Mouse (Mus musculus) neural tube, embryonic 15.5 days (tissue): ENCODE results near the gene Rere. TPM values are rescaled to one million over a fixed set of nuclear protein-coding genes. Genes with fewer than 3 reads are reported as not detected.
A peak's percentile ranks its signal among the peaks of the same experiment; 100 is the strongest.

Experiments used
- ATAC-seq: fragments of 200-750 bp; cut with Nextera tagmentation; 2 replicates; pipeline ENCODE4 v1.8.0; 2017; ENCODE audit warnings: mild to moderate bottlenecking, moderate TSS enrichment, moderate library complexity; ENCODE audit not compliant: low FRiP score
- H3K27ac ChIP-seq: fragments of 300-500 bp; sonication (generic); replicated peaks from 2 replicates; pipeline ENCODE4 v1.5.1; 2015; ENCODE audit warnings: mild to moderate bottlenecking, inconsistent platforms
- H3K27me3 ChIP-seq: fragments of 300-500 bp; sonication (generic); replicated peaks from 2 replicates; pipeline ENCODE4 v1.6.1; 2015; ENCODE audit warnings: inconsistent platforms
- H3K36me3 ChIP-seq: fragments of 300-500 bp; sonication (generic); 2 replicates; pipeline ENCODE4 v1.6.1; 2015; ENCODE audit warnings: inconsistent platforms
- H3K4me1 ChIP-seq: fragments of 300-500 bp; sonication (generic); 2 replicates; pipeline ENCODE4 v1.6.1; 2015; ENCODE audit warnings: inconsistent platforms
- H3K4me2 ChIP-seq: fragments of 300-500 bp; sonication (generic); 2 replicates; pipeline ENCODE4 v1.6.1; 2015; ENCODE audit warnings: inconsistent platforms, mild to moderate bottlenecking, moderate library complexity
- H3K4me3 ChIP-seq: fragments of 300-500 bp; sonication (generic); replicated peaks from 2 replicates; pipeline ENCODE4 v1.5.1; 2015; ENCODE audit warnings: mild to moderate bottlenecking, inconsistent platforms
- H3K9ac ChIP-seq: fragments of 300-500 bp; sonication (generic); replicated peaks from 2 replicates; pipeline ENCODE4 v1.6.1; 2015; ENCODE audit warnings: mild to moderate bottlenecking, inconsistent platforms
- H3K9me3 ChIP-seq: fragments of 300-500 bp; sonication (generic); replicated peaks from 2 replicates; pipeline ENCODE4 v1.6.1; 2016; ENCODE audit warnings: inconsistent platforms
- WGBS: fragments of 180-500 bp; shearing (Covaris S2); methylation state at CpG from one replicate; pipeline ENCODE4 v1.1.7; 2015; ENCODE audit warnings: mixed read lengths; 5-methylcytosine and 5-hydroxymethylcytosine counted together
- polyA plus RNA-seq: library from polyadenylated mRNA; unstranded; fragments of >200 nt; fragmentation: Nextera tagmentation; extraction: Ambion mirVana; gene quantifications from 2 replicates; pipeline ENCODE4 v1.2.1, GENCODE M21; 2015

Rere gene
- polyA plus RNA-seq, 1 experiment from 2014 or later, result 34.6 TPM

DNA sequence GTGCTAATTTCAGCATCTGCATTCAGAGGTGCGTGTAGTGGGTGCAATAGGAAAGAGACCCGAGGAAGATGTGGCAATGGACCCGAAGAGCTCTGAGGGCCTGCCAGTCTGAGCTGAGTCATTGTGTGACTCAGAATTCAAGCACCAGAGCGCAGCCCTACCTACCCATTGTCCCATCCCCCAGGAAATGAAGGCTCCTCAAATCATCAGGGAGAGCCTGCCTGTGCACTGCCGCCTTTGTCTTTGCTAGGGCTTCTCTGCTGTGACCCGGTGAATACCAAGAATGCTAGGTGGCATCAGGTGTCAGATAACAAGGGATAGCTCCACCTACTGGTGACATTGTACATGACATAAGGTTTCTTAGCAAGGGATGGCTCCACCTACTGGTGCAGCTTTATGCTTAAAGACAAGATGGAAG is 41.5 kb upstream of the Rere start:
- no peak for ATAC-seq
- no peak overlapping the region for H3K9ac ChIP-seq
- H3K27me3 ChIP-seq, result no peaks in the 10 kb centered on the region
- 12% methylated on average over 6 of the region's 6 CpGs for WGBS
- peak overlapping the region; percentile 85 for H3K4me3 ChIP-seq
- H3K36me3 ChIP-seq, result peaks cover 42% of the 10 kb centered on the region
- H3K27ac ChIP-seq, result peak overlapping the region; percentile 42; the same call in 1 of the 2 replicates
- H3K9me3 ChIP-seq, result no peaks in the 10 kb centered on the region
- H3K4me2 ChIP-seq, result peak overlapping the region; percentile 79
- peaks cover 62% of the 10 kb centered on the region for H3K4me1 ChIP-seq

DNA sequence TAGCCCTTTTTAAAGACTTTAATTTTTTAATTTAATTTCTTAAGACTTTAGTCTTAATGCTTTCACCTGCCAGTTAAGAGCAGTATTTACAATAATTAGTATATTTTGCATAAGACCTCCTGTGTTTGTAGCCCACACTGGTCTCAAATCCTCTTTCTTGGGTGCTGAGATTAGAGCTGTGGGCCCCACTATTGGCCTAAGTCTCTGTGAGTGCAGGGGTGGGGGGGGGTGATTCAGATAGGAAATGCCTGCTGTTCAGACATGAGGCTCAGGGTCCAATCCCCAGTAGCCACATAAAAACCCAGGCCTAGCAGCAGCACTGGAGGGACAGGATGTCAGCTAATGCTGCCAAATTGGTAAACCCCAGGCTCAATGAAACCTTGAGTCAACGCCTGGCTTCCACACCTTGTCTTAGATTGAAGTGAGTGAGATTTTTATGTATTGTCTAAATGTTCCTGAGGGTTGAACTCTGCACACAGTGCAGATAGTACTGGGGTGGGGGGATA is 41.0 kb upstream of the Rere start:
- Histone ChIP-seq H3K27me3 (no peaks in the 10 kb centered on the region), H3K4me2 (peak overlapping the region; percentile 27), H3K9ac (no peak overlapping the region), H3K4me3 (no peak overlapping the region), H3K36me3 (peaks cover 45% of the 10 kb centered on the region), H3K9me3 (no peaks in the 10 kb centered on the region), H3K4me1 (peaks cover 62% of the 10 kb centered on the region), H3K27ac (no peak overlapping the region)
- WGBS, result 68% methylated on average over 1 of the region's 1 CpGs
- ATAC-seq, result no peak

DNA sequence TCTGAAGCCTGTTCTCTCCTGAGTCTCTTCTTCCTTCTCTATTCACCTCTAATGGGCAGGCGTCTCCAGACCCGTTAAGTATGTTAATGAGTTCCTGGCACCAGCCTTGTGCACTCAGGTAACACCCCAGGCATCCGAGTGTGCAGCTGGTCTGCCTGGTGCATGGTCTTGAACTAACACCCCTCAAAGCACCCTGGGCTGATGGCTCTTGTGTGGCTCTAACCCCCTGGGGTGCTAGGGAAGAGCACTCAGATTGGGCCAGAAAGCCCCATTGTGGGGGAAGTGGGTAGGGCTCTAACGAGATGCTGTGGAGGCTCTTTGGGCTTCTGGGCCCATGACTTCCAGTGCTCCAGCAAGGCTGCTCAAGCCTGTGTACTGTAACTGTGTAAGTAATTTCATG is 39.7 kb upstream of the Rere start:
- H3K9ac ChIP-seq, result no peak overlapping the region
- WGBS, result 41% methylated on average over 4 of the region's 4 CpGs
- H3K4me3 ChIP-seq, result no peak overlapping the region
- peaks cover 57% of the 10 kb centered on the region for H3K36me3 ChIP-seq
- no peak overlapping the region for H3K4me2 ChIP-seq
- no peak overlapping the region for H3K27ac ChIP-seq
- no peaks in the 10 kb centered on the region for H3K9me3 ChIP-seq
- peaks cover 56% of the 10 kb centered on the region for H3K4me1 ChIP-seq
- H3K27me3 ChIP-seq, result no peaks in the 10 kb centered on the region
- ATAC-seq, result no peak

DNA sequence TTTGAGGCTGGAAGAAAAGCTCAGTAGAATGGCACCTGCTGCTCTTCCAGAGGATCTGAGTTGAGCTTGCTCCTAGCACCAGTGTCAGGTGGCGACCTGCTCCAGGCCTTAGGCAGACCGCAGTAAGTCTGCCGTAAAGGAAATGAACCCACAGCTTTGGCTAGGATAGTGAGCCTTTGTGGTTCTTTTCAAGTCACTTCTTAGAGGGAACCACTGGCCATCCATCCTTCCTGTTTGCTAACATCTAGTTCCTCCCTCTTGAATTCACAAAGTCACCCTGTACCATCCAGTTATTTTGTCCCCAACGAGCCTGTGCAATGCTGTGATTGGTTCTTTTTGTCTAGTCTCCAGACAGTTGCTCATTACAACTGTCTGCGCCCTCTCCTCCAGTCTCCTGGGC is 38.7 kb upstream of the Rere start:
- peak overlapping the region; percentile 45 for H3K27ac ChIP-seq
- ATAC-seq, result no peak
- 63% methylated on average over 5 of the region's 5 CpGs for WGBS
- no peaks in the 10 kb centered on the region for H3K27me3 ChIP-seq
- no peak overlapping the region for H3K9ac ChIP-seq
- peaks cover 55% of the 10 kb centered on the region for H3K4me1 ChIP-seq
- H3K4me3 ChIP-seq, result no peak overlapping the region
- no peaks in the 10 kb centered on the region for H3K9me3 ChIP-seq
- H3K4me2 ChIP-seq, result no peak overlapping the region
- H3K36me3 ChIP-seq, result peaks cover 65% of the 10 kb centered on the region

DNA sequence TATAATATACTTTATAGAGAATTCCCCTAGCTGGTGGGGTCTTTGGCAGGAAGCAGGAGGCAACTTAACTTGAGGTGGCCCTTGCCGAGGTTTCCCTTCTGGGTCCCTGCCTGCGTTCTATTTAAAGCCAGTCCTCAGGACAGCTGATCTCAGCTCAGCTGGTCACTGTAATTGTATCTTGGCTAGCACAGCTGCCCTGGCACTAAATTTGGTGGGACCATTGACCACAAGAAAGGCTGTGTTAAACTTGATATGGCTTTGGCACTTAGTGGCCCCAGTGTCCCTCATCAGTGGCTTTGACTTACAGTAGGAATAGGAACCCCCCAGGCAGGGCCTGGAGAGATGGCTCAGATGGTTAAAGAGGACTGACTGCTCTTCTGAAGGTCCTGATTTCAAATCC is 35.6 kb upstream of the Rere start:
- no peak overlapping the region for H3K27ac ChIP-seq
- no peaks in the 10 kb centered on the region for H3K9me3 ChIP-seq
- H3K27me3 ChIP-seq, result no peaks in the 10 kb centered on the region
- 68% methylated on average over 2 of the region's 2 CpGs for WGBS
- H3K36me3 ChIP-seq, result peaks cover 80% of the 10 kb centered on the region
- peaks cover 48% of the 10 kb centered on the region for H3K4me1 ChIP-seq
- no peak overlapping the region for H3K9ac ChIP-seq
- H3K4me3 ChIP-seq, result no peak overlapping the region
- no peak for ATAC-seq
- H3K4me2 ChIP-seq, result no peak overlapping the region

DNA sequence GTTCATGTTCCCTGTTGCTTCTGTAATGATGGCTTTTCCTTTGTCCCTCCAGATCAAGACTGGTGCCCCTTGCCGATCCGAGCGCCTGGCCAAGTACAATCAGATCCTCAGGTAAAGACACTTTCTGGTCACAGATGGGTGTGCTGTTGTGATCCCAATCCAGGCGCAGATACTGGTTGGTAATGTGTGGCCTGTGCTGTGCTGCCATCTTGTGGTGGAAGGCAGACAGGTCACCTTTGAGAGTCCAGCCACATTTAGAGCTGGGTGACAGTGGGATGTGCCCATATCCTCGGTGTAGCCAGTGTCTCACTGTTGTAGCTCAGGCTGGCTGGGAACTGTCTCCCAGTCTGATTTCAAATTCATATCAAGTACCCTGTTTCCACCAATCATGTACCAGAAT is 33.4 kb upstream of the Rere start:
- Histone ChIP-seq H3K4me2 (no peak overlapping the region), H3K4me1 (peaks cover 38% of the 10 kb centered on the region), H3K27ac (no peak overlapping the region), H3K27me3 (no peaks in the 10 kb centered on the region), H3K36me3 (peaks cover 59% of the 10 kb centered on the region), H3K9ac (no peak overlapping the region), H3K9me3 (no peaks in the 10 kb centered on the region), H3K4me3 (no peak overlapping the region)
- 53% methylated on average over 5 of the region's 5 CpGs for whole genome bisulfite sequencing
- no peak for ATAC-seq

DNA sequence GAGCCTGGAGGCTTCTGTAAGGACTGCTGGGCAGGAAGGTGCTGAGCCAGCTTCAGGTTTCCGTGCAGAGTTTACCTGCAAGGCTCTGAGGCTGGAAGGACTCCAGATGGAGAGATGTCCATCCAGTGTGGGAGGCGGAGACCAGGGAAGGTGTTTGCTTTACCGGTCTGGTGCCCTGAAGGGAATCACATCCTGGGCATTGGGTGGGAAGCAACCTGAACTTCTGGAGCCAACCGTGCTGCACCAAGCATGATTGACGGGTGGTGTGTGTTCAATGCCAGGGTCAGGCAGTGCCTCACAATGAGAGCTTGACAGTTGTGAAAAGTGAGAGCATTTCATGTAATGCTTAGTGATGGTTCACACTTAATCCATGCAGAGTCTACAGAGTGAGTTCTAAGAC is 32.5 kb upstream of the Rere start:
- Histone ChIP-seq H3K36me3 (peaks cover 50% of the 10 kb centered on the region), H3K9ac (no peak overlapping the region), H3K4me2 (no peak overlapping the region), H3K27ac (0 out of 2 replicates have a peak overlapping the region, but pooled peaks have one; percentile 0), H3K27me3 (no peaks in the 10 kb centered on the region), H3K4me1 (peaks cover 33% of the 10 kb centered on the region), H3K4me3 (no peak overlapping the region), H3K9me3 (no peaks in the 10 kb centered on the region)
- no peak for ATAC-seq
- WGBS, result 82% methylated on average over 5 of the region's 5 CpGs

DNA sequence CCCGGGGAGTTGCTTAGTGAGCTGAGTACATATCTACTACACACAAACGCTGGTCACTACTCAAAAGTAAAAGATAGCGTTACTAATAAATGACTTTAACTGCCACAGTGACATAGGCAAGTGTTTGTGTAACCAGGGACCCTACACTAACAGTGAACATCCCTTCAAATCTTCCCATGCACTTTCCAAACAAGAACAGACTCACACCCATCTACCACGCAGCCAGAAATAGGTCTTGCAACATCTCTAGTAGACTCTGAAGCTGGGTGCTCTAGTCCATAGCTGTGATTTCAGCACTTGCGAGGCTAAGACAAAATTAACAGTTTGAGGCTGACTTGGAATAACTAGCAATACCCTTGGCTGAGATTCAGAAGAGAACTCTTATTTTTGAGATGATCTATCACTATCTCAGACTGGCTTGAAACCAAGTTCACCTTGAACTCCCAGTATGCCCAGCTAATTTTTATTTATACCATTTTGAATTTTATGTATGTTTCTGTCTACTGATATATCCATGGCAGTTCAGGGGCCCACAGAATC is 31.6 kb upstream of the Rere start:
- H3K9me3 ChIP-seq, result no peaks in the 10 kb centered on the region
- H3K9ac ChIP-seq, result no peak overlapping the region
- no peaks in the 10 kb centered on the region for H3K27me3 ChIP-seq
- H3K4me2 ChIP-seq, result no peak overlapping the region
- peaks cover 41% of the 10 kb centered on the region for H3K36me3 ChIP-seq
- H3K27ac ChIP-seq, result peak overlapping the region; percentile 89
- 81% methylated on average over 5 of the region's 5 CpGs for WGBS
- no peak for ATAC-seq
- H3K4me3 ChIP-seq, result no peak overlapping the region
- H3K4me1 ChIP-seq, result peaks cover 37% of the 10 kb centered on the region

DNA sequence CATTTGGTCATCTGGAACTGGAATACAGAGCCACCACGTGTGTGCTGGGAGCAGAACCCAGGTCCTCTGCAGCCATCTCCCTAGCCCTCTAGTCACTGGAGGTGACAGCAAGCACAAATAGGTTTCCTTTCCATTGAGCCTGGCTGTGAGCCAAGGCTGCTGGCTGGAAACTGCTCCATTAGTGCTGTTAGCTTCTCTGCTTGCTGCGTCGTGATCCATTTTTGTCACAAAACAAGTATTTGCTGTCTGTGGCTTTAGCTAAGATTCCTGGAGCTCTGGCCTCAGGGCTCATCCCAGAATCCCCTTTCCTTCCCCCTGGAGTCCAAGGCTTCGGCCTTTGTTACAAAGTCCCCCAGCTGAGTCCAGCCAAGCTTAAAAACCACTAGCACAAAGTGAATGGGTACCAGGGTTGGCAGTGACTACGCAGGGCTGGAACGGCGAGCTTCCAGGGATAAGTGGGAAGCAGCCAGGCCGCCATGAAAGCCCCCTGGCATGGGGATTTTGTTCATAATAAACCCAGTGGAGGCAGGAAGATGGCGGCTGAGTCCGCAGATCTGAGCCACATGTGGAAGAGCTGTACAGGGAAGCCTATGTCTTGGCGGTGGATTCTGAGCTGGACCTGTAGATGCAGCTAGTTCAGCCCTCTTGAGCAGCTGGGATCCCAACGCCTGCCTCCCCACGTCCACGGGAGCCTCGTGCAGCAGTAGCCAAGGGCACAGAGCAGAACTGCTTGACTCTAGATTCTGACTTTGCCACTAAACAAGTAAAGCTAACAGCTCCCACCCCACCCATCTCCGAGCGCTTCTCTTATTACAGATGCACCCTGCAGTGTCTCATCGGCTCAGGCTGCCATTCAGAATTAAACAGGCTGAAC is 30.7 kb upstream of the Rere start:
- H3K9ac ChIP-seq, result no peak overlapping the region
- no peaks in the 10 kb centered on the region for H3K27me3 ChIP-seq
- H3K4me1 ChIP-seq, result peaks cover 42% of the 10 kb centered on the region
- no peak overlapping the region for H3K4me3 ChIP-seq
- peak overlapping the region; percentile 89 for H3K27ac ChIP-seq
- peak overlapping the region; percentile 35 for H3K4me2 ChIP-seq
- no peaks in the 10 kb centered on the region for H3K9me3 ChIP-seq
- peak; percentile 80 for ATAC-seq
- H3K36me3 ChIP-seq, result peaks cover 33% of the 10 kb centered on the region
- 19% methylated on average over 18 of the region's 18 CpGs for WGBS

DNA sequence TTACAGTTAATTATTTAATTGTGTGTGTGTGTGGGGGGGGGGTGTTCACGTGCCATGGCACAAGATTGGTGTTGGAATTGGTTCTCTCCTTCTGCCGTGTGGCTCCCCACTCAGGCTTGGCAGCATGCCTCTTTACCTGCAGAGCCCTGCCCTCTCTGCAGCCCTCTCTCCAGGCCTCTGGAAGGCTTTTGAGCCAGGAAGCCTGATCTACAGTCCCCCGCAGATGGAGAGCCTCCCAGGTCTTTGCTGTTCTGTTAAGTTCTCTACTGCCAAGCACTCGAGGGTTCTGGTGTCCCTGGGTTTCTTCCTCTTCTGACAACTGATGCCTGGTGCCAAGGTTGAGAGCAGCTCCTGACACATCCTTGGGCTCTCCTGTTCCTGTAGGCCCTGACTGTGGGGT is 27.0 kb upstream of the Rere start:
- Histone ChIP-seq H3K4me2 (no peak overlapping the region), H3K4me3 (no peak overlapping the region), H3K27me3 (no peaks in the 10 kb centered on the region), H3K9me3 (no peaks in the 10 kb centered on the region), H3K27ac (0 out of 2 replicates have a peak overlapping the region, but pooled peaks have one; percentile 18), H3K4me1 (peaks cover 56% of the 10 kb centered on the region), H3K9ac (no peak overlapping the region), H3K36me3 (peaks cover 4% of the 10 kb centered on the region)
- 53% methylated on average over 4 of the region's 4 CpGs for WGBS
- ATAC-seq, result no peak

DNA sequence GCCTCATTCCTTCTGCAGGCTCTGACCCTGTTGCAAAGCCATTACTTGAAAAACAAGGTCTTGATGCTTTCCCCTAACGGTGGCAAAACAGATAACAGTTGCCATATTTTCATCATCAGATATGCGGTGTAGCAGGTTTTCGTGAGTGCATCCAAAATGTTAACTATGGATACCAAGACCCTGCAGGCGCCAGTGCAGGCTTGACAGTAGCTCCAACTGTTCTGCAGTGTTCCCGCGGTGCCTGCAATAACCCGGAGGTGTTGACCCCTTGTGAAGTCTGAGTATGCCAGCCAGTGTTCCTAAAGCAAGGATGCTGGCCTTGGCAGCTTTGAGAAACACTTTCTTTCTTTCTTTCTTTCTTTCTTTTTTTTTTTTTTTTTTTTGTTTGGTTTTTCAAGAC is 26.3 kb upstream of the Rere start:
- WGBS, result 68% methylated on average over 7 of the region's 7 CpGs
- Histone ChIP-seq H3K27ac (0 out of 2 replicates have a peak overlapping the region, but pooled peaks have one; percentile 9), H3K4me1 (peaks cover 48% of the 10 kb centered on the region)

More for the DNA sequence above, 26.3 kb upstream of the Rere start:
- Histone ChIP-seq H3K4me2 (no peak overlapping the region), H3K9me3 (no peaks in the 10 kb centered on the region), H3K4me3 (no peak overlapping the region), H3K27me3 (no peaks in the 10 kb centered on the region), H3K9ac (no peak overlapping the region), H3K36me3 (no peaks in the 10 kb centered on the region)
- ATAC-seq, result no peak
